Mouse (Mus musculus): Measurements from ENCODE around the gene Gm11634. TPM values are rescaled to one million over a fixed set of nuclear protein-coding genes. Genes with fewer than 3 reads are reported as not detected.
"Not testable (repeated sequence)": the region's sequence is repeated elsewhere in the genome, so short reads cannot be mapped to it uniquely, and the experiment has no call there.

The Gm11634 gene
- not detected in 2 replicates for polyA plus RNA-seq (2016; fragmentation: Nextera tagmentation; extraction: Ambion mirVana)

GRCm38 (mm10) chr11:101599156-101599555 is at the start of gene Gm11634:
Gene Gm11634, minus strand, starts transcription at chr11:101599256.
- Histone ChIP-seq H3K9me3 (no peaks in the 10 kb centered on the region), H3K36me3 (no peaks in the 10 kb centered on the region), H3K4me1 (replicated peaks) (0 out of 2 replicates have a peak, but pooled peaks cover under 1% of the 10 kb centered on the region), H3K27me3 (no peaks in the 10 kb centered on the region), H3K27ac (no peak within 1 kb of the TSS), H3K9ac (replicated peaks) (no peak within 1 kb of the TSS), H3K4me3 (replicated peaks) (no peak within 1 kb of the TSS), H3K4me2 (no peak within 1 kb of the TSS)
- no peak for ATAC-seq (ENCODE audit: insufficient number of reproducible peaks, insufficient read depth, low FRiP score, low TSS enrichment, low read depth)
- 77% methylated on average over 6 of the region's 6 CpGs for WGBS

- not testable (repeated sequence) for H3K27ac ChIP-seq; ATAC-seq (ENCODE audit: insufficient number of reproducible peaks, insufficient read depth, low FRiP score, low TSS enrichment, low read depth); H3K9ac ChIP-seq (replicated peaks); H3K4me2 ChIP-seq; H3K4me3 ChIP-seq (replicated peaks); H3K9me3 ChIP-seq; H3K36me3 ChIP-seq; H3K27me3 ChIP-seq; H3K4me1 ChIP-seq (replicated peaks)
- 91% methylated on average over 10 of the region's 10 CpGs for WGBS
Measured at GRCm38 (mm10) chr11:101647093-101647492, 48.0 kb upstream of the Gm11634 start.

- peak overlapping the region; percentile 92 for H3K27ac ChIP-seq
- 12% methylated on average over 16 of the region's 16 CpGs for WGBS
- H3K9ac ChIP-seq (replicated peaks), result peak overlapping the region; percentile 47; the same call in 1 of the 2 replicates
- not testable (repeated sequence) for H3K9me3 ChIP-seq; ATAC-seq (ENCODE audit: insufficient number of reproducible peaks, insufficient read depth, low FRiP score, low TSS enrichment, low read depth); H3K27me3 ChIP-seq; H3K36me3 ChIP-seq; H3K4me1 ChIP-seq (replicated peaks)
- peak overlapping the region; percentile 52 for H3K4me2 ChIP-seq
- H3K4me3 ChIP-seq (replicated peaks), result peak overlapping the region; percentile 27
Measured at GRCm38 (mm10) chr11:101646283-101646794, 47.3 kb upstream of the Gm11634 start.

- H3K36me3 ChIP-seq; H3K4me1 ChIP-seq (replicated peaks); H3K9me3 ChIP-seq; H3K27me3 ChIP-seq: not testable (repeated sequence)
- H3K4me2 ChIP-seq, result peak overlapping the region; percentile 52
- WGBS, result under 1% methylated on average over 43 of the region's 56 CpGs
- H3K9ac ChIP-seq (replicated peaks), result peak overlapping the region; percentile 47; the same call in 1 of the 2 replicates
- H3K27ac ChIP-seq, result peak overlapping the region; percentile 92
- peak overlapping the region; percentile 27 for H3K4me3 ChIP-seq (replicated peaks)
- peak; percentile 87 for ATAC-seq (ENCODE audit: insufficient number of reproducible peaks, insufficient read depth, low FRiP score, low TSS enrichment, low read depth)
Measured at GRCm38 (mm10) chr11:101645411-101646282, 46.6 kb upstream of the Gm11634 start.

- not testable (repeated sequence) for H3K27ac ChIP-seq; H3K36me3 ChIP-seq; H3K9me3 ChIP-seq; H3K4me2 ChIP-seq; H3K4me3 ChIP-seq (replicated peaks); H3K4me1 ChIP-seq (replicated peaks); H3K27me3 ChIP-seq; ATAC-seq (ENCODE audit: insufficient number of reproducible peaks, insufficient read depth, low FRiP score, low TSS enrichment, low read depth); H3K9ac ChIP-seq (replicated peaks)
- under 1% methylated on average over 4 of the region's 4 CpGs for WGBS
Measured at GRCm38 (mm10) chr11:101645043-101645410, 46.0 kb upstream of the Gm11634 start.

- no peak overlapping the region for H3K27ac ChIP-seq
- no peak overlapping the region for H3K4me2 ChIP-seq
- WGBS, result 52% methylated on average over 3 of the region's 3 CpGs
- no peaks in the 10 kb centered on the region for H3K9me3 ChIP-seq
- ATAC-seq (ENCODE audit: insufficient number of reproducible peaks, insufficient read depth, low FRiP score, low TSS enrichment, low read depth), result no peak
- no peaks in the 10 kb centered on the region for H3K27me3 ChIP-seq
- no peak overlapping the region for H3K4me3 ChIP-seq (replicated peaks)
- no peaks in the 10 kb centered on the region for H3K36me3 ChIP-seq
- H3K9ac ChIP-seq (replicated peaks), result no peak overlapping the region
- no peaks in the 10 kb centered on the region for H3K4me1 ChIP-seq (replicated peaks)
Measured at GRCm38 (mm10) chr11:101644591-101644990, 45.5 kb upstream of the Gm11634 start.

GRCm38 (mm10) chr11:101642931-101643330 is 43.9 kb upstream of the Gm11634 start:
- Histone ChIP-seq H3K36me3 (no peaks in the 10 kb centered on the region), H3K4me2 (no peak overlapping the region), H3K4me1 (replicated peaks) (no peaks in the 10 kb centered on the region), H3K4me3 (replicated peaks) (no peak overlapping the region), H3K27me3 (no peaks in the 10 kb centered on the region), H3K27ac (no peak overlapping the region), H3K9ac (replicated peaks) (no peak overlapping the region), H3K9me3 (no peaks in the 10 kb centered on the region)
- 46% methylated on average over 5 of the region's 5 CpGs for WGBS
- ATAC-seq (ENCODE audit: insufficient number of reproducible peaks, insufficient read depth, low FRiP score, low TSS enrichment, low read depth), result no peak

- H3K4me2 ChIP-seq, result 0 out of 2 replicates have a peak overlapping the region, but pooled peaks have one; percentile 51
- H3K36me3 ChIP-seq; H3K4me1 ChIP-seq (replicated peaks); H3K27me3 ChIP-seq; H3K9ac ChIP-seq (replicated peaks); H3K4me3 ChIP-seq (replicated peaks); H3K9me3 ChIP-seq: not testable (repeated sequence)
- peak overlapping the region; percentile 83 for H3K27ac ChIP-seq
- ATAC-seq (ENCODE audit: insufficient number of reproducible peaks, insufficient read depth, low FRiP score, low TSS enrichment, low read depth), result peak; percentile 83
- 4% methylated on average over 15 of the region's 26 CpGs for WGBS
Measured at GRCm38 (mm10) chr11:101641710-101642642, 42.9 kb upstream of the Gm11634 start.

- not testable (repeated sequence) for H3K36me3 ChIP-seq
Measured at GRCm38 (mm10) chr11:101640857-101641709, 42.0 kb upstream of the Gm11634 start.

GRCm38 (mm10) chr11:101639761-101640160 is 40.7 kb upstream of the Gm11634 start:
- H3K36me3 ChIP-seq, result peaks cover 15% of the 10 kb centered on the region
- H3K4me1 ChIP-seq (replicated peaks), result no peaks in the 10 kb centered on the region
- H3K4me2 ChIP-seq, result no peak overlapping the region
- H3K9me3 ChIP-seq, result no peaks in the 10 kb centered on the region
- ATAC-seq (ENCODE audit: insufficient number of reproducible peaks, insufficient read depth, low FRiP score, low TSS enrichment, low read depth), result no peak
- no peaks in the 10 kb centered on the region for H3K27me3 ChIP-seq
- 95% methylated on average over 4 of the region's 4 CpGs for WGBS
- H3K27ac ChIP-seq, result no peak overlapping the region
- no peak overlapping the region for H3K4me3 ChIP-seq (replicated peaks)
- no peak overlapping the region for H3K9ac ChIP-seq (replicated peaks)

More at GRCm38 (mm10) chr11:101640857-101641709, 42.0 kb upstream of the Gm11634 start:
- peak overlapping the region; percentile 35 for H3K4me3 ChIP-seq (replicated peaks)
- H3K27me3 ChIP-seq; H3K4me1 ChIP-seq (replicated peaks); H3K9me3 ChIP-seq: not testable (repeated sequence)
- H3K27ac ChIP-seq, result peak overlapping the region; percentile 83
- peak; percentile 57 for ATAC-seq (ENCODE audit: insufficient number of reproducible peaks, insufficient read depth, low FRiP score, low TSS enrichment, low read depth)
- WGBS, result 5% methylated on average over 53 of the region's 53 CpGs
- H3K9ac ChIP-seq (replicated peaks), result peak overlapping the region; percentile 53; the same call in 1 of the 2 replicates
- H3K4me2 ChIP-seq, result peak overlapping the region; percentile 51

Data from limb, embryonic 12.5 days (tissue).